Mouse (Mus musculus) liver, adult 2 months (tissue): Measurements from ENCODE around the gene Shank3. TPM values are rescaled to one million over a fixed set of nuclear protein-coding genes. Genes with fewer than 3 reads are reported as not detected.

Source experiments
- DNase-seq: peaks from one replicate; pipeline ENCODE4 v3.0.0-alpha.2; 2011; ENCODE audit warnings: low read depth, low spot score; ENCODE audit errors: extremely low read depth
- H3K27ac ChIP-seq: fragments of 200-500 bp; replicated peaks from 2 replicates; pipeline ENCODE4 v1.5.1; 2012; ENCODE audit warnings: low read depth, mild to moderate bottlenecking, control low read depth, inconsistent platforms, low read length; ENCODE audit not compliant: insufficient read depth
- H3K27me3 ChIP-seq: fragments of 200-500 bp; 2 replicates; pipeline ENCODE4 v1.6.1; 2012; ENCODE audit warnings: mild to moderate bottlenecking, moderate library complexity, low read length, inconsistent platforms; ENCODE audit not compliant: control insufficient read depth, insufficient read depth
- H3K36me3 ChIP-seq: fragments of 200-500 bp; 2 replicates; pipeline ENCODE4 v1.6.1; 2012; ENCODE audit warnings: low read length, inconsistent platforms; ENCODE audit not compliant: control insufficient read depth, insufficient read depth
- H3K4me1 ChIP-seq: fragments of 200-500 bp; 2 replicates; pipeline ENCODE4 v1.6.1; 2011; ENCODE audit warnings: low read length; ENCODE audit not compliant: control insufficient read depth, insufficient read depth
- H3K4me3 ChIP-seq: fragments of 200-500 bp; 2 replicates; pipeline ENCODE4 v1.5.1; 2011; ENCODE audit warnings: low read depth, mild to moderate bottlenecking, control low read depth, low read length, moderate library complexity; ENCODE audit not compliant: insufficient read depth
- H3K79me2 ChIP-seq: fragments of 200-500 bp; 2 replicates; pipeline ENCODE4 v1.6.1; 2012; ENCODE audit warnings: inconsistent platforms, mild to moderate bottlenecking, low read length, moderate library complexity; ENCODE audit not compliant: control insufficient read depth, insufficient read depth
- H3K9ac ChIP-seq: fragments of 200-500 bp; 2 replicates; pipeline ENCODE4 v1.6.1; 2012; ENCODE audit warnings: low read depth, mild to moderate bottlenecking, control low read depth, inconsistent platforms, low read length
- CTCF ChIP-seq: fragments of 200-500 bp; IDR thresholded peaks from 2 replicates; pipeline ENCODE4 v1.5.1; 2011; ENCODE audit warnings: low read depth, low read length, control low read depth
- POLR2A ChIP-seq: fragments of 200-500 bp; IDR thresholded peaks from 2 replicates; pipeline ENCODE4 v1.6.1; 2011; ENCODE audit warnings: low read length, control low read depth; ENCODE audit not compliant: insufficient read depth; ENCODE audit errors: extremely low read depth
- WGBS: fragments of 180-500 bp; shearing (Covaris S2); methylation state at CpG from one replicate; pipeline ENCODE4 v1.1.7; 2018; 5-methylcytosine and 5-hydroxymethylcytosine counted together
- polyA plus RNA-seq: library from polyadenylated mRNA; depleted of rRNA; stranded (reverse); fragments of >200 nt; gene quantifications from 2 replicates; pipeline ENCODE4 v1.2.3, GENCODE M21; 2012; rRNA removed
- total RNA-seq: library from RNA; depleted of rRNA; stranded (reverse); fragments of >200 nt; gene quantifications from 2 replicates; pipeline ENCODE4 v1.2.3, GENCODE M21; 2014; rRNA removed

The Shank3 gene
- total and polyA plus RNA-seq, 2 experiments: 1.5 to 3.9 TPM

- no peaks in the 10 kb centered on the region for H3K4me1 ChIP-seq
- H3K36me3 ChIP-seq: no peaks in the 10 kb centered on the region
- H3K27me3 ChIP-seq: no peaks in the 10 kb centered on the region; the same call in 1 of the 2 replicates
- 73% methylated on average over 12 of the region's 12 CpGs for WGBS
- no peak for DNase-seq
- TF ChIP-seq CTCF: no peak
- TF ChIP-seq POLR2A: no peak
- no peak overlapping the region for H3K4me3 ChIP-seq
- H3K79me2 ChIP-seq: no peaks in the 10 kb centered on the region
- H3K9ac ChIP-seq: no peak overlapping the region
- H3K27ac ChIP-seq: no peak overlapping the region
These were observed 106.6 kb downstream of the Shank3 start for GRCm38 (mm10) chr15:89605822-89606570.

GRCm38 (mm10) chr15:89607480-89607879 is 108.1 kb downstream of the Shank3 start:
- H3K27ac ChIP-seq: no peak overlapping the region
- 81% methylated on average over 8 of the region's 8 CpGs for WGBS

DNA sequence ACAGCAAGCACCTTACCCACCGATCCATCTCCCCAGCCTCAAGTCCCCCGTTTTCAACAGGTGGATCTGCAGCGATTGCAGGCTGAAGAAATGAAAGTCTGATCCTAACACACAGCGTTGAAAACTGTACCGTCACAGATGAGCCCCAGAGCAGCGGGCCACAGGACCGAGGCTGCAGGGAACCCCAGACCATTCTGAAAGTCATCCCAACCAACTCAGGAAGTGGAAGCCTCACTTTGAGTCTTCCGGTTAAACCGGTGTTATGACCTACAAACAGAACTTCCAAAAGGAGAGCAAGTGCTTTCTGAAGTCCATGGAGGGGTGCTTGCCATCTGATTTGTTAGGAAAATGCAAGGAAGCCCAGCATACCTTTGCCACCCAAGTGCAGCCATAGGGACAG is 108.5 kb downstream of the Shank3 start:
- no peak overlapping the region for H3K9ac ChIP-seq
- no peak for DNase-seq
- H3K79me2 ChIP-seq: no peaks in the 10 kb centered on the region
- TF ChIP-seq CTCF (no peak), POLR2A (no peak)
- 77% methylated on average over 9 of the region's 9 CpGs for WGBS
- no peaks in the 10 kb centered on the region; the same call in 1 of the 2 replicates for H3K27me3 ChIP-seq
- H3K36me3 ChIP-seq: no peaks in the 10 kb centered on the region
- H3K27ac ChIP-seq: no peak overlapping the region
- no peaks in the 10 kb centered on the region for H3K4me1 ChIP-seq
- no peak overlapping the region for H3K4me3 ChIP-seq

More at GRCm38 (mm10) chr15:89607480-89607879, 108.1 kb downstream of the Shank3 start:
- no peaks in the 10 kb centered on the region for H3K36me3 ChIP-seq
- H3K27me3 ChIP-seq: no peaks in the 10 kb centered on the region; the same call in 1 of the 2 replicates
- H3K4me1 ChIP-seq: no peaks in the 10 kb centered on the region
- H3K9ac ChIP-seq: no peak overlapping the region
- no peak overlapping the region for H3K4me3 ChIP-seq
- DNase-seq: no peak
- TF ChIP-seq POLR2A: no peak
- TF ChIP-seq CTCF: no peak
- H3K79me2 ChIP-seq: no peaks in the 10 kb centered on the region

Other genes starting within 250 kb of the Shank3 start
- 22.3 and 32.7 TPM in 2 replicates for gene Sbf1, start 184.3 kb upstream of the Shank3 start, total RNA-seq
- gene Sbf1, start 184.3 kb upstream of the Shank3 start, polyA plus RNA-seq: 75.5 and 99.0 TPM in 2 replicates
- not detected in 2 replicates for gene Adm2, start 176.9 kb upstream of the Shank3 start, total RNA-seq
- gene Adm2, start 176.9 kb upstream of the Shank3 start, polyA plus RNA-seq: not detected in 2 replicates
- gene Miox, start 165.2 kb upstream of the Shank3 start, total RNA-seq: 0.28 and 0.54 TPM in 2 replicates
- 0.31 and 0.32 TPM in 2 replicates for gene Miox, start 165.2 kb upstream of the Shank3 start, polyA plus RNA-seq
- 4.3 and 8.0 TPM in 2 replicates for gene Lmf2, start 144.0 kb upstream of the Shank3 start, total RNA-seq
- 20.8 and 21.3 TPM in 2 replicates for gene Lmf2, start 144.0 kb upstream of the Shank3 start, polyA plus RNA-seq
- 26.9 and 31.7 TPM in 2 replicates for gene Ncaph2, start 143.9 kb upstream of the Shank3 start, total RNA-seq
- gene Ncaph2, start 143.9 kb upstream of the Shank3 start, polyA plus RNA-seq: 52.1 and 63.9 TPM in 2 replicates
- 105 and 131 TPM in 2 replicates for gene Sco2, start 125.8 kb upstream of the Shank3 start, total RNA-seq
- 353 and 400 TPM in 2 replicates for gene Sco2, start 125.8 kb upstream of the Shank3 start, polyA plus RNA-seq
- 48.7 and 62.5 TPM in 2 replicates for gene Tymp, start 122.6 kb upstream of the Shank3 start, total RNA-seq
- 126 and 160 TPM in 2 replicates for gene Tymp, start 122.6 kb upstream of the Shank3 start, polyA plus RNA-seq
- 2.0 and 3.8 TPM in 2 replicates for gene Odf3b, start 120.3 kb upstream of the Shank3 start, total RNA-seq
- gene Odf3b, start 120.3 kb upstream of the Shank3 start, polyA plus RNA-seq: 29.8 and 41.7 TPM in 2 replicates
- 0.07 and 0.28 TPM in 2 replicates for gene Klhdc7b, start 114.7 kb upstream of the Shank3 start, total RNA-seq
- 0.30 and 0.34 TPM in 2 replicates for gene Klhdc7b, start 114.7 kb upstream of the Shank3 start, polyA plus RNA-seq
- gene Syce3, start 89.1 kb upstream of the Shank3 start, total RNA-seq: not detected in 2 replicates
- not detected in 2 replicates for gene Syce3, start 89.1 kb upstream of the Shank3 start, polyA plus RNA-seq
- 1.5 and 1.9 TPM in 2 replicates for gene Cpt1b, start 73.8 kb upstream of the Shank3 start, total RNA-seq
- gene Cpt1b, start 73.8 kb upstream of the Shank3 start, polyA plus RNA-seq: 0.82 and 1.3 TPM in 2 replicates
- gene C730034F03Rik, start 70.0 kb upstream of the Shank3 start, total RNA-seq: 1.1 and 1.6 TPM in 2 replicates
- gene C730034F03Rik, start 70.0 kb upstream of the Shank3 start, polyA plus RNA-seq: 0.50 and 0.83 TPM in 2 replicates
- gene Gm44502, start 69.9 kb upstream of the Shank3 start, total RNA-seq: not detected in 2 replicates
- gene Gm44502, start 69.9 kb upstream of the Shank3 start, polyA plus RNA-seq: 0.30 and 1.5 TPM in 2 replicates
- 25.4 and 25.9 TPM in 2 replicates for gene Chkb, start 69.7 kb upstream of the Shank3 start, total RNA-seq
- gene Chkb, start 69.7 kb upstream of the Shank3 start, polyA plus RNA-seq: 42.0 and 47.2 TPM in 2 replicates
- not detected in 2 replicates for gene Mapk8ip2, start 45.7 kb upstream of the Shank3 start, total RNA-seq
- 0.01 TPM in 1 of 2 replicates, not detected in the other for gene Mapk8ip2, start 45.7 kb upstream of the Shank3 start, polyA plus RNA-seq
- 4.2 and 6.7 TPM in 2 replicates for gene Arsa, start 22.2 kb upstream of the Shank3 start, total RNA-seq
- gene Arsa, start 22.2 kb upstream of the Shank3 start, polyA plus RNA-seq: 18.2 and 29.1 TPM in 2 replicates
- gene Acr, start 68.7 kb downstream of the Shank3 start, total RNA-seq: not detected in 2 replicates
- 0.10 and 0.16 TPM in 2 replicates for gene Acr, start 68.7 kb downstream of the Shank3 start, polyA plus RNA-seq
- gene Rabl2, start 92.3 kb downstream of the Shank3 start, total RNA-seq: 1.4 and 1.7 TPM in 2 replicates
- gene Rabl2, start 92.3 kb downstream of the Shank3 start, polyA plus RNA-seq: 3.6 and 4.0 TPM in 2 replicates